Mouse (Mus musculus) adrenal gland, postnatal 4 days (tissue): Measurements from ENCODE around the gene Mrpl22. TPM values are rescaled to one million over a fixed set of nuclear protein-coding genes. Genes with fewer than 3 reads are reported as not detected.
A peak's percentile ranks its signal among the peaks of the same experiment; 100 is the strongest.
"Not testable (repeated sequence)": the region's sequence is repeated elsewhere in the genome, so short reads cannot be mapped to it uniquely, and the experiment has no call there.

Source experiments
- DNase-seq, 2 experiments: peaks; one replicate each; pipeline ENCODE4 v3.0.0; 2021 to 2022; ENCODE audit warnings: low spot score in 2 of 2, mixed read lengths in 2 of 2
- total RNA-seq, 2 experiments: library from RNA; stranded (reverse); gene quantifications; 2 replicates each; pipeline ENCODE4 v1.2.3; 2021

Gene Mrpl22
- total RNA-seq, 2 experiments from 2014 or later, result 68.2 to 74.2 TPM

DNA sequence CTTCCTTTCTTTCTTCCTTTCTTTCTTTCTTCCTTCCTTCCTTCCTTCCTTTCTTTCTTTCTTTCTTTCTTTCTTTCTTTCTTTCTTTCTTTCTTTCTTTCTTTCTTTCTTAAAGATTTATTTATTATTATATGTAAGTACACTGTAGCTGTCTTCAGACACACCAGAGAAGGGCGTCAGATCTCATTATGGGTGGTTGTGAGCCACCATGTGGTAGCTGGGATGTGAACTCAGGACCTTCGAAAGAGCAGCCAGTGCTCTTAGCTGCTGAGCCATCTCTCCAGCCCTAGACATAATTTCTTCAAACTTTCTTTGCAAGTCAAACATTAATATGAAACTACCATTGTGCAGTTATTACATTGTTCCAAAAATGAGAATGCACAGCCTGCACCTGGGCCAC lies 53.4 kb downstream of the Mrpl22 start:
- DNase-seq, result not testable (repeated sequence)

DNA sequence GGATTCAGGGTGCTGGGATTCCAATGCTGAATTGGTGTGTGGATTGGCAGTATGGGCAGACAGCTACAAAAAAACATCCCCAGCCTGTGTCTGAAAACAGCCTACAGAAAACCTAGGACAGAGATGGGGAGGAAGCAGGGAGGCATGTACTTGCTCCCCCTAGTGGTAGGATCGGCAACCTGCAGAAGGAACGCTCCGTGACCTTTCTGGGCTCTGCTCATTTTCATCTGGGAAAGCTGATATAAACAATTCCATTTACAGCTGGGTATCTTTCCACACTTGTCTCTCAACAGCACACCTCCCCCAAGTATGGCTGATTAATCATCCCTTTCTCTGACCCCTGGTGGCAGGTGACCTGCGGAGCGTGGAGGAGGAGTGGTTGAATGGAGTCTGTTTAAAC lies 54.2 kb downstream of the Mrpl22 start:
- peak; percentile 37 to 53 for DNase-seq

DNA sequence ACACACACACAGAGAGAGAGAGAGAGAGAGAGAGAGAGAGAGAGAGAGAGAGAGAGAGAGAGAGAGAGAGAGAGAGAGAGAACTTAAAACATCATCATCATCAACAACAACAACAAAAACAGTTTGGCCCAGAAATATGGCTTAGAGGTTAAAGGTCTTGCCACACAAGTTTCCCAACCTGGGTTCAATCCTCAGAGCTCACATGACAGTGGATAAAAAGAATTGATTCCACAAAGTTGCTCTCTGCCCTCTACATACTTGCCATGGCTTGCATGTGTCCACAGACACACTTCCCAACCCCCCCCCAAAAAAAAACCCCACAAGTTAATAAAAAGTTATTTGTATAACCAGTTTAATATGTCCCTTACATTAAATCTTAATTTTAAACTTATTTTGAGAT lies 55.0 kb downstream of the Mrpl22 start:
- DNase-seq, result no peak

DNA sequence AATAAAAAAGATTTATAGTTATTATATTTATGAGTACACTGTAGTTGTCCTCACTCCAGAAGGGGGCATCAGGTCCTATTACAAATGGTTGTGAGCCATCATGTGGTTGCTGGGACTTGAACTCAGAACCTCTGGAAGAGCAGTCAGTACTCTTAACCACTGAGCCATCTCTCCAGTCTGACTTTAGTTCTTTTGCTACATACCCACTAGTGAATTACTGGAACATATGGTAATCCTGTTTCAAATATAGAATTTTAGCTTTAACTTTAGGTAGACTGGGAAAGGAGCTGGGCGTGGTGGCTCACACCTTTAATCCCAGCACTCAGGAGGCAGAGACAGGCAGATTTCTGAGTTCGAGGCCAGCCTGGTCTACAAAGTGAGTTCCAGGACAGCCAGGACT lies 56.6 kb downstream of the Mrpl22 start:
- not testable (repeated sequence) for DNase-seq

Other genes with a start within 250 kb of the Mrpl22 start
- 100 to 1,000 TPM; 103 to 106 TPM for gene Larp1, start 162.6 kb upstream of the Mrpl22 start, total RNA-seq
- under 1 TPM; 0.20 TPM for gene Gm12248, start 78.5 kb upstream of the Mrpl22 start, total RNA-seq
- gene Cnot8, start 67.5 kb upstream of the Mrpl22 start, total RNA-seq, result 10 to 100 TPM; 56.0 to 57.3 TPM
- gene Gemin5, start 3.1 kb upstream of the Mrpl22 start, total RNA-seq, result 10 to 100 TPM; 19.9 to 26.3 TPM
- 10 to 100 TPM in 1 of 2 experiments, 1 to 10 TPM in 1; 9.8 to 15.3 TPM for gene Igtp, start 27.9 kb downstream of the Mrpl22 start, total RNA-seq
- gene Irgm2, start 28.0 kb downstream of the Mrpl22 start, total RNA-seq, result 10 to 100 TPM; 10.7 to 14.4 TPM
- gene 4930438A08Rik, start 103.1 kb downstream of the Mrpl22 start, total RNA-seq, result under 1 TPM; 0.28 to 0.85 TPM
- gene Zfp692, start 135.4 kb downstream of the Mrpl22 start, total RNA-seq, result 10 to 100 TPM; 13.4 to 15.0 TPM
- gene Zfp672, start 158.7 kb downstream of the Mrpl22 start, total RNA-seq, result 10 to 100 TPM; 45.8 to 49.7 TPM
- 10 to 100 TPM; 47.4 to 54.1 TPM for gene Sh3bp5l, start 159.1 kb downstream of the Mrpl22 start, total RNA-seq
- gene Lypd8, start 207.4 kb downstream of the Mrpl22 start, total RNA-seq, result not detected
- gene 1810065E05Rik, start 249.4 kb downstream of the Mrpl22 start, total RNA-seq, result not detected